8 mouse cellular contexts compared by ENCODE assay signal in the genomic region with DNA sequence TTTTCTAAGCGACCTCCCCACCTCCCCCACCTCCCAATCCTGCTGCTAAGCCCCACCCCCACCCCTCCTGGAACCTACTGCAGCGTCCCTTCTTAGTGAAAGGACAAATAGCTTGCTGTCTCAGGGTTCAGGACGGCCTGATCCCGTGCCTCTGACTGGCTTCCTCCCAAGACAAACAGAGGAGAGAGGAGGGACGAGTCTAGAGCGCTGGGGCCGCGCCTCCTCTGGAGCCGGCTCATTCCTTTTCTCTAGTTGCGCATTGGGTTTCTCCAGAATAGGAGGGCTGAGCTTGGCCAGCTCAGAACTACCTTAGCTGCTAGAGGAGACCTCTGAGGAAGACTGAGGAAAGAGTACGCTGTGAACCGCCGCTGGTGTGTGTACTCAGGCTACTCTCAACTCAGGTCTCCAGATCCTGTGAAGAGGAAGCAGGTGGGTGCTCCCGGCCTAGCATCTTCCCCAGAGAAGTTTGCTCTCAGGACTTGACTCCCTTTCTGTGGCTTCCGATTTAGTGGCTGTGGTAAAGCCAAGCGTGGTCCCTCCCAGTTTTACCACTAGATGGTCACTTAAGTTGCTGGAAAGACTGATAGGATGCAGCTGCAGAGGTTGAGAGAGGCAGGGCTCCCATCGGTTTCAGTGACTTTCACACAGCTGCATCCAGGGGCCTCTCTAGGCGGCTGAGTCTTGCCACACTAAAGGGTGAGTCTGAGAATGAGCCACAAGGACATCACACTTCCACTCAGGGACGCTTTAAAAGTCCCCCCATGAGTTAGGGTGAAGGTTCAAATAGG. TPM values are rescaled to one million over a fixed set of nuclear protein-coding genes. Genes with fewer than 3 reads are reported as not detected.
DNase-seq lines count a peak whose midpoint lies in the region; ATAC-seq and TF ChIP-seq lines count a peak whose summit lies in the region.

No protein-coding gene starts in this region.

- H3K9ac ChIP-seq in limb, embryonic 14.5 days (ENCODE audit: low read depth, low read length, severe bottlenecking): no peak overlapping the region
- no peak overlapping the region for H3K9ac ChIP-seq in forebrain, embryonic 13.5 days
- no peak overlapping the region for H3K9ac ChIP-seq in forebrain, embryonic 15.5 days (replicated peaks)

- no peaks in the 10 kb centered on the region for H3K36me3 ChIP-seq in limb, embryonic 14.5 days (ENCODE audit: control insufficient read depth, insufficient read depth, low read length)
- no peaks in the 10 kb centered on the region for H3K36me3 ChIP-seq in limb, embryonic 10.5 days
- H3K36me3 ChIP-seq in forebrain, embryonic 13.5 days (ENCODE audit: poor library complexity, severe bottlenecking): no peaks in the 10 kb centered on the region
- H3K36me3 ChIP-seq in forebrain, embryonic 15.5 days: no peaks in the 10 kb centered on the region

- no peak overlapping the region for H3K27ac ChIP-seq in limb, embryonic 14.5 days (replicated peaks; ENCODE audit: low read depth, low read length)
- H3K27ac ChIP-seq in limb, embryonic 10.5 days: no peak overlapping the region
- 0 out of 2 replicates have a peak overlapping the region, but pooled peaks have one; percentile 6 for H3K27ac ChIP-seq in olfactory bulb, adult 2 months (ENCODE audit: insufficient read depth, low read depth, low read length)
- no peak overlapping the region for H3K27ac ChIP-seq in forebrain, embryonic 13.5 days
- H3K27ac ChIP-seq in forebrain, embryonic 15.5 days (replicated peaks): no peak overlapping the region

- WGBS in limb, embryonic 14.5 days: 21% methylated on average over 19 of the region's 19 CpGs
- 18% methylated on average over 19 of the region's 19 CpGs for WGBS in limb, embryonic 10.5 days
- 33% methylated on average over 19 of the region's 19 CpGs for WGBS in olfactory bulb, adult 2 months
- 23% methylated on average over 19 of the region's 19 CpGs for WGBS in forebrain, embryonic 13.5 days
- WGBS in forebrain, embryonic 15.5 days: 21% methylated on average over 19 of the region's 19 CpGs

- TF ChIP-seq POLR2A in limb, embryonic 14.5 days (IDR thresholded peaks at IDR 0.05; ENCODE audit: borderline replicate concordance, extremely low read depth, insufficient read depth, insufficient read length): no peak
- TF ChIP-seq POLR2A in olfactory bulb, adult 2 months (IDR thresholded peaks at IDR 0.05; ENCODE audit: insufficient read depth, low read depth, low read length): no peak

- H3K4me1 ChIP-seq in limb, embryonic 14.5 days (ENCODE audit: control insufficient read depth, insufficient read depth, low read length): no peaks in the 10 kb centered on the region
- H3K4me1 ChIP-seq in limb, embryonic 10.5 days: no peaks in the 10 kb centered on the region
- peaks cover 4% of the 10 kb centered on the region; the same call in 1 of the 2 replicates for H3K4me1 ChIP-seq in olfactory bulb, adult 2 months (ENCODE audit: control insufficient read depth, insufficient read depth, low read length)
- no peaks in the 10 kb centered on the region for H3K4me1 ChIP-seq in forebrain, embryonic 13.5 days
- no peaks in the 10 kb centered on the region for H3K4me1 ChIP-seq in forebrain, embryonic 15.5 days

- H3K4me2 ChIP-seq in limb, embryonic 14.5 days (replicated peaks; ENCODE audit: low read depth, low read length, severe bottlenecking): no peak overlapping the region
- no peak overlapping the region for H3K4me2 ChIP-seq in forebrain, embryonic 13.5 days
- no peak overlapping the region for H3K4me2 ChIP-seq in forebrain, embryonic 15.5 days (replicated peaks)

- peak; percentile 14 for DNase-seq in limb, embryonic 14.5 days (ENCODE audit: low spot score)
- DNase-seq in limb, embryonic 10.5 days (ENCODE audit: low spot score): no peak
- DNase-seq in ZHBTc4 (ENCODE audit: low read depth, low spot score): peak; percentile 70
- peak; percentile 37 for DNase-seq in heart, adult 8-10 months (ENCODE audit: low spot score)
- DNase-seq in kidney, postnatal 36 days: peak; percentile 71 to 73

- H3K4me3 ChIP-seq in limb, embryonic 14.5 days (replicated peaks; ENCODE audit: low read length): no peak overlapping the region
- H3K4me3 ChIP-seq in limb, embryonic 10.5 days: no peak overlapping the region
- no peak overlapping the region for H3K4me3 ChIP-seq in olfactory bulb, adult 2 months (ENCODE audit: insufficient read depth, low read depth, low read length)
- H3K4me3 ChIP-seq in forebrain, embryonic 13.5 days: no peak overlapping the region
- no peak overlapping the region for H3K4me3 ChIP-seq in forebrain, embryonic 15.5 days

- peaks cover 25% of the 10 kb centered on the region for H3K27me3 ChIP-seq in limb, embryonic 14.5 days (ENCODE audit: control insufficient read depth, insufficient read depth, low read length)
- peaks cover 65% of the 10 kb centered on the region for H3K27me3 ChIP-seq in limb, embryonic 10.5 days (ENCODE audit: low read depth, poor library complexity, severe bottlenecking)
- H3K27me3 ChIP-seq in forebrain, embryonic 13.5 days: peaks cover 56% of the 10 kb centered on the region
- H3K27me3 ChIP-seq in forebrain, embryonic 15.5 days: peaks cover 25% of the 10 kb centered on the region

- H3K9me3 ChIP-seq in limb, embryonic 14.5 days (ENCODE audit: control insufficient read depth, low read length): no peaks in the 10 kb centered on the region
- no peaks in the 10 kb centered on the region for H3K9me3 ChIP-seq in limb, embryonic 10.5 days (replicated peaks)
- peaks cover 8% of the 10 kb centered on the region for H3K9me3 ChIP-seq in forebrain, embryonic 13.5 days (replicated peaks)
- H3K9me3 ChIP-seq in forebrain, embryonic 15.5 days: no peaks in the 10 kb centered on the region

- TF ChIP-seq CTCF in olfactory bulb, adult 2 months (IDR thresholded peaks at IDR 0.05; ENCODE audit: insufficient read depth, low read depth, low read length): no peak

- ATAC-seq in limb, embryonic 14.5 days (ENCODE audit: low FRiP score, low read depth): no peak
- ATAC-seq in forebrain, embryonic 13.5 days: no peak
- ATAC-seq in forebrain, embryonic 15.5 days (replicated peaks): no peak

RNA-seq across cellular contexts. Expression of gene Hapln2, which starts 3.4 kb away (rescaled TPM):
- polyA plus RNA-seq in limb, embryonic 14.5 days (2012; rRNA removed): 0.29 and 0.63 TPM in 2 replicates
- 0.15 and 0.22 TPM in 2 replicates for polyA plus RNA-seq in limb, embryonic 14.5 days (2014; fragmentation: Nextera tagmentation; extraction: Ambion mirVana)
- 0.06 TPM in 1 of 2 replicates, not detected in the other for polyA plus RNA-seq in limb, embryonic 10.5 days (2016; fragmentation: Nextera tagmentation; extraction: Ambion mirVana)
- not detected for total RNA-seq in heart, adult 8-10 months (2022)
- not detected in 2 replicates for polyA plus RNA-seq in olfactory bulb, adult 2 months (2012; ENCODE audit: insufficient read depth, insufficient read length, low replicate concordance, missing spikeins)
- polyA plus RNA-seq in forebrain, embryonic 13.5 days (2015; fragmentation: Nextera tagmentation; extraction: Ambion mirVana): 0.11 and 0.36 TPM in 2 replicates
- polyA plus RNA-seq in forebrain, embryonic 15.5 days (2015; fragmentation: Nextera tagmentation; extraction: Ambion mirVana): 0.43 and 0.89 TPM in 2 replicates

RNA-seq across cellular contexts. Expression of gene Gpatch4, which starts 12.1 kb away (rescaled TPM):
- 8.3 and 16.2 TPM in 2 replicates for polyA plus RNA-seq in limb, embryonic 14.5 days (2012; rRNA removed)
- polyA plus RNA-seq in limb, embryonic 14.5 days (2014; fragmentation: Nextera tagmentation; extraction: Ambion mirVana): 29.7 and 30.2 TPM in 2 replicates
- polyA plus RNA-seq in limb, embryonic 10.5 days (2016; fragmentation: Nextera tagmentation; extraction: Ambion mirVana): 42.4 and 53.4 TPM in 2 replicates
- 10 to 100 TPM in 3 of 4 experiments, 1 to 10 TPM in 1; 9.8 to 11.7 (median 10.8) TPM for total RNA-seq in heart, adult 8-10 months (2022)
- not detected in 2 replicates for polyA plus RNA-seq in olfactory bulb, adult 2 months (2012; ENCODE audit: insufficient read depth, insufficient read length, low replicate concordance, missing spikeins)
- 29.7 and 30.7 TPM in 2 replicates for polyA plus RNA-seq in forebrain, embryonic 13.5 days (2015; fragmentation: Nextera tagmentation; extraction: Ambion mirVana)
- 29.7 and 31.1 TPM in 2 replicates for polyA plus RNA-seq in forebrain, embryonic 15.5 days (2015; fragmentation: Nextera tagmentation; extraction: Ambion mirVana)

RNA-seq across cellular contexts. Expression of gene Naxe, which starts 27.5 kb away (rescaled TPM):
- polyA plus RNA-seq in limb, embryonic 14.5 days (2012; rRNA removed): 101 and 123 TPM in 2 replicates
- polyA plus RNA-seq in limb, embryonic 14.5 days (2014; fragmentation: Nextera tagmentation; extraction: Ambion mirVana): 203 and 215 TPM in 2 replicates
- 132 and 148 TPM in 2 replicates for polyA plus RNA-seq in limb, embryonic 10.5 days (2016; fragmentation: Nextera tagmentation; extraction: Ambion mirVana)
- 100 to 1,000 TPM in 1 of 4 experiments, 10 to 100 TPM in 3; 94.4 to 103 (median 96.3) TPM for total RNA-seq in heart, adult 8-10 months (2022)
- polyA plus RNA-seq in olfactory bulb, adult 2 months (2012; ENCODE audit: insufficient read depth, insufficient read length, low replicate concordance, missing spikeins): not detected in 2 replicates
- 154 and 157 TPM in 2 replicates for polyA plus RNA-seq in forebrain, embryonic 13.5 days (2015; fragmentation: Nextera tagmentation; extraction: Ambion mirVana)
- polyA plus RNA-seq in forebrain, embryonic 15.5 days (2015; fragmentation: Nextera tagmentation; extraction: Ambion mirVana): 167 and 170 TPM in 2 replicates

RNA-seq across cellular contexts. Expression of gene Bcan, which starts 30.8 kb away (rescaled TPM):
- 1.6 and 1.8 TPM in 2 replicates for polyA plus RNA-seq in limb, embryonic 14.5 days (2012; rRNA removed)
- 0.39 and 0.41 TPM in 2 replicates for polyA plus RNA-seq in limb, embryonic 14.5 days (2014; fragmentation: Nextera tagmentation; extraction: Ambion mirVana)
- polyA plus RNA-seq in limb, embryonic 10.5 days (2016; fragmentation: Nextera tagmentation; extraction: Ambion mirVana): not detected in 2 replicates
- total RNA-seq in heart, adult 8-10 months (2022): under 1 TPM in 3 of 4 experiments, not detected in 1; 0.09 to 0.69 (median 0.27) TPM
- polyA plus RNA-seq in olfactory bulb, adult 2 months (2012; ENCODE audit: insufficient read depth, insufficient read length, low replicate concordance, missing spikeins): not detected in 2 replicates
- polyA plus RNA-seq in forebrain, embryonic 13.5 days (2015; fragmentation: Nextera tagmentation; extraction: Ambion mirVana): 9.5 and 9.6 TPM in 2 replicates
- polyA plus RNA-seq in forebrain, embryonic 15.5 days (2015; fragmentation: Nextera tagmentation; extraction: Ambion mirVana): 26.6 and 27.2 TPM in 2 replicates

RNA-seq across cellular contexts. Expression of gene Ttc24, which starts 47.3 kb away (rescaled TPM):
- polyA plus RNA-seq in limb, embryonic 14.5 days (2012; rRNA removed): 0.03 TPM in 1 of 2 replicates, not detected in the other
- polyA plus RNA-seq in limb, embryonic 14.5 days (2014; fragmentation: Nextera tagmentation; extraction: Ambion mirVana): not detected in 2 replicates
- polyA plus RNA-seq in limb, embryonic 10.5 days (2016; fragmentation: Nextera tagmentation; extraction: Ambion mirVana): not detected in 2 replicates
- not detected for total RNA-seq in heart, adult 8-10 months (2022)
- polyA plus RNA-seq in olfactory bulb, adult 2 months (2012; ENCODE audit: insufficient read depth, insufficient read length, low replicate concordance, missing spikeins): not detected in 2 replicates
- polyA plus RNA-seq in forebrain, embryonic 13.5 days (2015; fragmentation: Nextera tagmentation; extraction: Ambion mirVana): not detected in 2 replicates
- polyA plus RNA-seq in forebrain, embryonic 15.5 days (2015; fragmentation: Nextera tagmentation; extraction: Ambion mirVana): not detected in 2 replicates
